Mouse (Mus musculus) lung, embryonic 14.5 days (tissue): Measurements from ENCODE around the gene Nrl. TPM values are rescaled to one million over a fixed set of nuclear protein-coding genes. Genes with fewer than 3 reads are reported as not detected.

Experiments used
- ATAC-seq: fragments of 200-750 bp; cut with Nextera tagmentation; 2 replicates; pipeline ENCODE4 v1.8.0; 2017; ENCODE audit warnings: mild to moderate bottlenecking, moderate TSS enrichment, moderate library complexity; ENCODE audit not compliant: insufficient read depth
- DNase-seq: peaks from one replicate; pipeline ENCODE4 v3.0.0-alpha.2; 2015
- H3K27ac ChIP-seq: fragments of 300-500 bp; sonication (generic); 2 replicates; pipeline ENCODE4 v1.5.1; 2014; ENCODE audit warnings: low read depth, mild to moderate bottlenecking, moderate library complexity
- H3K27me3 ChIP-seq: fragments of 300-500 bp; sonication (generic); 2 replicates; pipeline ENCODE4 v1.6.1; 2014; ENCODE audit warnings: low read length, control low read depth; ENCODE audit not compliant: insufficient read depth
- H3K36me3 ChIP-seq: fragments of 300-500 bp; sonication (generic); 2 replicates; pipeline ENCODE4 v1.6.1; 2014; ENCODE audit warnings: control low read depth; ENCODE audit not compliant: insufficient read depth
- H3K4me1 ChIP-seq: fragments of 300-500 bp; sonication (generic); 2 replicates; pipeline ENCODE4 v1.6.1; 2014; ENCODE audit warnings: antibody characterized with exemption, control low read depth; ENCODE audit not compliant: insufficient read depth
- H3K4me2 ChIP-seq: fragments of 300-500 bp; sonication (generic); 2 replicates; pipeline ENCODE4 v1.6.1; 2014; ENCODE audit warnings: mild to moderate bottlenecking
- H3K4me3 ChIP-seq: fragments of 300-500 bp; sonication (generic); 2 replicates; pipeline ENCODE4 v1.5.1; 2014; ENCODE audit warnings: low read depth, low read length
- H3K9ac ChIP-seq: fragments of 300-500 bp; sonication (generic); 2 replicates; pipeline ENCODE4 v1.6.1; 2014
- H3K9me3 ChIP-seq: fragments of 300-500 bp; sonication (generic); 2 replicates; pipeline ENCODE4 v1.6.1; 2016; ENCODE audit warnings: low read depth, low read length, control low read depth
- CTCF ChIP-seq: IDR thresholded peaks from 2 replicates; pipeline ENCODE4 v1.5.1; 2016; ENCODE audit warnings: antibody characterized with exemption, low read depth
- WGBS: fragments of 180-500 bp; shearing (Covaris S2); extraction: QIAGEN DNeasy Blood & Tissue Kit; methylation state at CpG from one replicate; pipeline ENCODE4 v1.1.7; 2014; 5-methylcytosine and 5-hydroxymethylcytosine counted together
- polyA plus RNA-seq: library from polyadenylated mRNA; unstranded; fragments of >200 nt; fragmentation: Nextera tagmentation; extraction: Ambion mirVana; gene quantifications from 2 replicates; pipeline ENCODE4 v1.2.1, GENCODE M21; 2014

The Nrl gene
- polyA plus RNA-seq, 1 experiment from 2014 or later, result not detected

GRCm38 (mm10) chr14:55519604-55520003, 5.2 kb downstream of the Nrl start:
- no peak for ATAC-seq
- no peaks in the 10 kb centered on the region for H3K36me3 ChIP-seq
- TF ChIP-seq CTCF, result no peak
- H3K9me3 ChIP-seq, result no peaks in the 10 kb centered on the region
- peaks cover 28% of the 10 kb centered on the region for H3K27me3 ChIP-seq
- no peak overlapping the region for H3K9ac ChIP-seq
- no peak for DNase-seq
- 66% methylated on average over 4 of the region's 4 CpGs for WGBS
- no peak overlapping the region for H3K27ac ChIP-seq
- H3K4me3 ChIP-seq, result no peak overlapping the region
- no peaks in the 10 kb centered on the region for H3K4me1 ChIP-seq
- no peak overlapping the region for H3K4me2 ChIP-seq

- Histone ChIP-seq H3K4me2 (no peak overlapping the region), H3K36me3 (no peaks in the 10 kb centered on the region), H3K9me3 (no peaks in the 10 kb centered on the region), H3K4me1 (no peaks in the 10 kb centered on the region), H3K27me3 (peaks cover 28% of the 10 kb centered on the region), H3K4me3 (no peak overlapping the region), H3K9ac (no peak overlapping the region), H3K27ac (no peak overlapping the region)
- DNase-seq, result peak; percentile 54
- 39% methylated on average over 2 of the region's 2 CpGs for WGBS
- TF ChIP-seq CTCF, result no peak
- peak; percentile 64 for ATAC-seq
Observed at GRCm38 (mm10) chr14:55518897-55519296, 5.9 kb downstream of the Nrl start.

- H3K27me3 ChIP-seq, result peaks cover 12% of the 10 kb centered on the region
Observed at GRCm38 (mm10) chr14:55515846-55516245, 8.9 kb downstream of the Nrl start.

GRCm38 (mm10) chr14:55513927-55514326, 10.9 kb downstream of the Nrl start:
- no peaks in the 10 kb centered on the region for H3K4me1 ChIP-seq
- H3K9me3 ChIP-seq, result no peaks in the 10 kb centered on the region
- TF ChIP-seq CTCF, result no peak
- H3K9ac ChIP-seq, result no peak overlapping the region
- no peak overlapping the region for H3K4me3 ChIP-seq
- no peak for ATAC-seq
- no peaks in the 10 kb centered on the region for H3K36me3 ChIP-seq
- DNase-seq, result no peak
- no peak overlapping the region for H3K27ac ChIP-seq
- no peak overlapping the region for H3K4me2 ChIP-seq
- no peaks in the 10 kb centered on the region; the same call in 1 of the 2 replicates for H3K27me3 ChIP-seq
- 46% methylated on average over 10 of the region's 10 CpGs for WGBS

More at GRCm38 (mm10) chr14:55515846-55516245, 8.9 kb downstream of the Nrl start:
- Histone ChIP-seq H3K27ac (no peak overlapping the region), H3K4me1 (no peaks in the 10 kb centered on the region), H3K9ac (no peak overlapping the region), H3K9me3 (no peaks in the 10 kb centered on the region), H3K36me3 (no peaks in the 10 kb centered on the region), H3K4me2 (no peak overlapping the region), H3K4me3 (no peak overlapping the region)
- 90% methylated on average over 4 of the region's 4 CpGs for WGBS
- no peak for TF ChIP-seq CTCF
- no peak for ATAC-seq
- no peak for DNase-seq

- Histone ChIP-seq H3K4me2 (no peak overlapping the region; the same call in 1 of the 2 replicates), H3K4me3 (no peak overlapping the region), H3K27ac (no peak overlapping the region), H3K27me3 (no peaks in the 10 kb centered on the region; the same call in 1 of the 2 replicates), H3K36me3 (no peaks in the 10 kb centered on the region), H3K4me1 (no peaks in the 10 kb centered on the region), H3K9me3 (no peaks in the 10 kb centered on the region), H3K9ac (no peak overlapping the region)
- no peak for TF ChIP-seq CTCF
- DNase-seq, result no peak
- peak; percentile 48; the same call in 1 of the 2 replicates for ATAC-seq
- WGBS, result 36% methylated on average over 7 of the region's 7 CpGs
Observed at GRCm38 (mm10) chr14:55511037-55511436, 13.7 kb downstream of the Nrl start.

- ATAC-seq, result peak; percentile 27
Observed at GRCm38 (mm10) chr14:55510125-55510731, 14.6 kb downstream of the Nrl start, which contains the start of gene Cpne6. TSS of gene Cpne6 (plus strand) at chr14:55510445.

GRCm38 (mm10) chr14:55509540-55509939, 15.2 kb downstream of the Nrl start:
- Histone ChIP-seq H3K4me3 (no peak overlapping the region), H3K9me3 (no peaks in the 10 kb centered on the region), H3K36me3 (no peaks in the 10 kb centered on the region), H3K9ac (no peak overlapping the region), H3K27ac (no peak overlapping the region), H3K27me3 (no peaks in the 10 kb centered on the region; the same call in 1 of the 2 replicates), H3K4me1 (no peaks in the 10 kb centered on the region), H3K4me2 (no peak overlapping the region)
- no peak for TF ChIP-seq CTCF
- ATAC-seq, result no peak
- no peak for DNase-seq
- WGBS, result 75% methylated on average over 10 of the region's 10 CpGs

More at GRCm38 (mm10) chr14:55510125-55510731, 14.6 kb downstream of the Nrl start, which contains the start of gene Cpne6:
- Histone ChIP-seq H3K27me3 (no peaks in the 10 kb centered on the region; the same call in 1 of the 2 replicates), H3K27ac (no peak within 1 kb of the TSS), H3K4me3 (no peak within 1 kb of the TSS), H3K4me2 (no peak within 1 kb of the TSS; the same call in 1 of the 2 replicates), H3K36me3 (no peaks in the 10 kb centered on the region), H3K9me3 (no peaks in the 10 kb centered on the region), H3K4me1 (no peaks in the 10 kb centered on the region), H3K9ac (no peak within 1 kb of the TSS)
- TF ChIP-seq CTCF, result no peak
- DNase-seq, result no peak
- WGBS, result 48% methylated on average over 20 of the region's 22 CpGs
